Mouse (Mus musculus): Measurements from ENCODE around the gene S100a3. TPM values are rescaled to one million over a fixed set of nuclear protein-coding genes. Genes with fewer than 3 reads are reported as not detected.

S100a3 gene
- total and polyA plus RNA-seq, 3 experiments = 0.03 to 0.04 TPM; not detected in 1

GRCm38 (mm10) chr3:90514691-90515090 is 45.7 kb upstream of the S100a3 start:
- peak; percentile 86 for DNase-seq (ENCODE audit: low read depth, low spot score)
- no peaks in the 10 kb centered on the region; the same call in 1 of the 2 replicates for H3K79me2 ChIP-seq (ENCODE audit: control insufficient read depth, insufficient read depth, low read length, poor library complexity)
- H3K9me3 ChIP-seq (replicated peaks; ENCODE audit: insufficient read depth, low read length) = no peaks in the 10 kb centered on the region
- peaks cover 0 to 6% of the 10 kb centered on the region in 2 experiments; a peak in 2 of 4 replicates for H3K36me3 ChIP-seq (ENCODE audit: control insufficient read depth in 1 of 2, insufficient read depth in 2 of 2, low read length in 2 of 2)
- peak overlapping the region; percentile 64 to 84 for H3K4me3 ChIP-seq (ENCODE audit: control insufficient read depth in 1 of 2, insufficient read depth in 1 of 2, low read depth in 2 of 2, low read length in 2 of 2)
- peaks cover 0 to 17% of the 10 kb centered on the region in 2 experiments; a peak in 3 of 4 replicates for H3K4me1 ChIP-seq (ENCODE audit: control insufficient read depth in 1 of 2, insufficient read depth in 2 of 2, low read length in 2 of 2)
- no peaks in the 10 kb centered on the region for H3K27me3 ChIP-seq (ENCODE audit: control insufficient read depth in 1 of 2, insufficient read depth in 2 of 2, low read length in 2 of 2)
- TF ChIP-seq TCF12 (IDR thresholded peaks at IDR 0.05; ENCODE audit: low read depth, low read length) (peak; percentile 64), GATA1 (IDR thresholded peaks at IDR 0.05; ENCODE audit: low read depth, low read length) (0 out of 2 replicates have a peak, but pooled peaks have one; percentile 4), NRF1 (IDR thresholded peaks at IDR 0.05; ENCODE audit: insufficient read depth, low read depth, low read length, poor library complexity, severe bottlenecking) (no peak), MAX (IDR thresholded peaks at IDR 0.05; ENCODE audit: low read length) (peak; percentile 64), TBP (IDR thresholded peaks at IDR 0.05; ENCODE audit: low read depth, low read length) (peak; percentile 76), ZMIZ1 (IDR thresholded peaks at IDR 0.05; ENCODE audit: low read depth, low read length) (peak; percentile 84), CTCF (IDR thresholded peaks at IDR 0.05 in 2 of 3, conservative IDR thresholded peaks at IDR 0.05 in 1 of 3; ENCODE audit: control insufficient read depth in 1 of 3, insufficient read depth in 1 of 3, low read depth in 2 of 3, low read length in 3 of 3, poor library complexity in 1 of 3, severe bottlenecking in 1 of 3) (0 out of 6 replicates have a peak, but pooled peaks of 1 of the 3 experiments have one; percentile 0), ETS1 (IDR thresholded peaks at IDR 0.05; ENCODE audit: low read depth, low read length) (no peak), ELF1 (IDR thresholded peaks at IDR 0.05; ENCODE audit: low read depth, low read length) (no peak), POLR2AphosphoS2 (IDR thresholded peaks at IDR 0.05; ENCODE audit: low read length) (peak; percentile 90), SIN3A (IDR thresholded peaks at IDR 0.05; ENCODE audit: low read length) (peak; percentile 95), MAZ (IDR thresholded peaks at IDR 0.05; ENCODE audit: low read depth, low read length) (0 out of 2 replicates have a peak, but pooled peaks have one; percentile 32), USF1 (IDR thresholded peaks at IDR 0.05; ENCODE audit: low read depth, low read length) (0 out of 2 replicates have a peak, but pooled peaks have one; percentile 24), MXI1 (IDR thresholded peaks at IDR 0.05; ENCODE audit: low read depth, low read length) (peak; percentile 99), RCOR1 (IDR thresholded peaks at IDR 0.05; ENCODE audit: low read depth, low read length) (no peak), POLR2A (IDR thresholded peaks at IDR 0.05; ENCODE audit: control insufficient read depth in 1 of 2, insufficient read depth in 1 of 2, low read depth in 1 of 2, low read length in 2 of 2, poor library complexity in 1 of 2) (peak; percentile 54 to 83; a peak in 3 of 4 replicates), JUND (IDR thresholded peaks at IDR 0.05; ENCODE audit: low read depth, low read length) (no peak), NELFE (IDR thresholded peaks at IDR 0.05; ENCODE audit: low read depth, low read length) (peak; percentile 71), MYC (IDR thresholded peaks at IDR 0.05; ENCODE audit: low read depth, low read length) (peak; percentile 86)
- H3K27ac ChIP-seq (ENCODE audit: control insufficient read depth, low read depth, low read length) = no peak overlapping the region; the same call in 1 of the 2 replicates
- peak overlapping the region; percentile 70 for H3K9ac ChIP-seq (ENCODE audit: control insufficient read depth, low read depth, low read length, poor library complexity, severe bottlenecking)

- no peaks in the 10 kb centered on the region for H3K27me3 ChIP-seq (ENCODE audit: control insufficient read depth in 1 of 2, insufficient read depth in 2 of 2, low read length in 2 of 2)
- no peaks in the 10 kb centered on the region; the same call in 1 of the 2 replicates for H3K79me2 ChIP-seq (ENCODE audit: control insufficient read depth, insufficient read depth, low read length, poor library complexity)
- H3K9me3 ChIP-seq (replicated peaks; ENCODE audit: insufficient read depth, low read length) = no peaks in the 10 kb centered on the region
- H3K36me3 ChIP-seq (ENCODE audit: control insufficient read depth in 1 of 2, insufficient read depth in 2 of 2, low read length in 2 of 2) = peaks cover 0 to 6% of the 10 kb centered on the region in 2 experiments; a peak in 2 of 4 replicates
- no peak overlapping the region for H3K27ac ChIP-seq (ENCODE audit: control insufficient read depth, low read depth, low read length)
- peak; percentile 3; the same call in 1 of the 2 replicates for TF ChIP-seq ELF1 (IDR thresholded peaks at IDR 0.05; ENCODE audit: low read depth, low read length)
- TF ChIP-seq E2F4 (IDR thresholded peaks at IDR 0.05; ENCODE audit: borderline replicate concordance, low read depth, low read length) = no peak
- peak overlapping the region; percentile 64 for H3K9ac ChIP-seq (ENCODE audit: control insufficient read depth, low read depth, low read length, poor library complexity, severe bottlenecking)
- H3K4me1 ChIP-seq (ENCODE audit: control insufficient read depth in 1 of 2, insufficient read depth in 2 of 2, low read length in 2 of 2) = peaks cover 0 to 17% of the 10 kb centered on the region in 2 experiments; a peak in 3 of 4 replicates
- DNase-seq (ENCODE audit: low read depth, low spot score) = no peak
- H3K4me3 ChIP-seq (ENCODE audit: control insufficient read depth in 1 of 2, insufficient read depth in 1 of 2, low read depth in 2 of 2, low read length in 2 of 2) = peak overlapping the region; percentile 64 to 84
Measured at GRCm38 (mm10) chr3:90515242-90515641, 45.1 kb upstream of the S100a3 start.
